Mouse (Mus musculus) forebrain, embryonic 16.5 days (tissue): ENCODE data around the gene Nqo1. TPM values are rescaled to one million over a fixed set of nuclear protein-coding genes. Genes with fewer than 3 reads are reported as not detected.

ENCODE experiments used
- ATAC-seq: fragments of 200-750 bp; cut with Nextera tagmentation; 2 replicates; pipeline ENCODE4 v1.8.0; 2017; ENCODE audit warnings: mild to moderate bottlenecking, moderate library complexity
- H3K27ac ChIP-seq: fragments of 300-500 bp; sonication (generic); 2 replicates; pipeline ENCODE4 v1.5.1; 2014; ENCODE audit warnings: low read length, control low read depth
- H3K27me3 ChIP-seq: fragments of 300-500 bp; sonication (generic); replicated peaks from 2 replicates; pipeline ENCODE4 v1.6.1; 2014; ENCODE audit warnings: low read length; ENCODE audit not compliant: control insufficient read depth, insufficient read depth
- H3K36me3 ChIP-seq: fragments of 300-500 bp; sonication (generic); 2 replicates; pipeline ENCODE4 v1.6.1; 2014; ENCODE audit not compliant: control insufficient read depth, insufficient read depth
- H3K4me1 ChIP-seq: fragments of 300-500 bp; sonication (generic); replicated peaks from 2 replicates; pipeline ENCODE4 v1.6.1; 2014; ENCODE audit warnings: low read length; ENCODE audit not compliant: control insufficient read depth, insufficient read depth
- H3K4me2 ChIP-seq: fragments of 300-500 bp; sonication (generic); 2 replicates; pipeline ENCODE4 v1.6.1; 2014; ENCODE audit warnings: mild to moderate bottlenecking, low read length, control low read depth
- H3K4me3 ChIP-seq: fragments of 300-500 bp; sonication (generic); replicated peaks from 2 replicates; pipeline ENCODE4 v1.5.1; 2014; ENCODE audit warnings: mild to moderate bottlenecking, low read length, control low read depth
- H3K9ac ChIP-seq: fragments of 300-500 bp; sonication (generic); replicated peaks from 2 replicates; pipeline ENCODE4 v1.6.1; 2014; ENCODE audit warnings: low read depth, low read length, control low read depth
- H3K9me3 ChIP-seq: fragments of 300-500 bp; sonication (generic); 2 replicates; pipeline ENCODE4 v1.6.1; 2016; ENCODE audit warnings: low read length; ENCODE audit not compliant: control insufficient read depth
- WGBS: fragments of 180-500 bp; shearing (Covaris S2); extraction: QIAGEN DNeasy Blood & Tissue Kit; methylation state at CpG from one replicate; pipeline ENCODE4 v1.1.7; 2014; 5-methylcytosine and 5-hydroxymethylcytosine counted together
- polyA plus RNA-seq: library from polyadenylated mRNA; unstranded; fragments of >200 nt; fragmentation: Nextera tagmentation; extraction: Ambion mirVana; gene quantifications from 2 replicates; pipeline ENCODE4 v1.2.1, GENCODE M21; 2015

Nqo1 gene
- polyA plus RNA-seq, 1 experiment from 2014 or later = 3.8 TPM

GRCm38 (mm10) chr8:107436841-107437421, 33.9 kb upstream of the Nqo1 start:
- WGBS = 12% methylated on average over 16 of the region's 16 CpGs
- peak; percentile 15; the same call in 1 of the 2 replicates for ATAC-seq
- H3K27me3 ChIP-seq = no peaks in the 10 kb centered on the region
- peaks cover 15% of the 10 kb centered on the region for H3K4me1 ChIP-seq
- no peaks in the 10 kb centered on the region for H3K9me3 ChIP-seq
- H3K36me3 ChIP-seq = no peaks in the 10 kb centered on the region
- H3K27ac ChIP-seq = peak overlapping the region; percentile 83
- H3K4me2 ChIP-seq = peak overlapping the region; percentile 79
- H3K4me3 ChIP-seq = peak overlapping the region; percentile 93
- H3K9ac ChIP-seq = peak overlapping the region; percentile 92

DNA sequence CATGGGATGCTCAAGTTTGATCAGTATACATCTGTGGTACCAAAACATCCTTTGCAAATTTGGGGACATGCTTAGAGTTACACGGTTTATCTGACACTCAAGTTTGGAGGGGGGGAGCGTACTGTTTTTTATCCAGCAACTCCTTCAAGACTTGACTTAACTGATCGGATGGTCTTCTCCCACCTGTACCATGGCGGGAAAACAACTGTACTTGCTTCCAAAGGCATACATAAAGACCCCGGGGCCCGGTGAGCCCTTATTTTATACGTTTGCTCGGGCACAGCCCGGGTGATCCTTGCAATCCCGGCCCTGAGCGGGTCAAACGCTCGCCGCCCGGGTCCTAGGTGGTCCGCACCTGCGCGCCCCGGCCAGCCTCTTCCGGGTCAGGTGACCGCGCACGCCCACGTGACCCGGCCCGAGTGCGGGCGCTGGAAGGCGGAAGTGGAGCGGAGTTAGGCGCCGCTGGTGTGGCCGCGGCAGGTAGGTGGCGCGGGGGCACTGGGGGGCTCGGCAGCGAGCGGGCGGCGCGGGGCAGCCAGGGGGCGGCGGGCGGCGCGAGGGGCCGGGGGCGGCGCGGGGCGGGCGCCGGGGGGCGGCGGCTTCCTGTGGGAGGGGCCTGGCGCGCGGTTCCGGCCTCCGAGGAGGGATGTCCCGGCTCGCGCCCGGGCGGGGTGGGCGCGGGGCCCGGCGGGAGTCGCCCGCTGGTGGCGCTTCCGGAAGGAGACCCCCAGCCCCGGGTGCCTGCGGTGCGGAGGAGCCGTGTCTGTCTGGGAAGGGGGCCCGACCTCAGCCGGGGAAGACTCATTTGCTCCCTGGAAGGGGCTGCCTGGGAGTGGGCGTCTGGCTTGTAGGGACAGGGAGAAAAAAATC, 33.2 kb upstream of the Nqo1 start, which contains the start of gene Wwp2:
Gene Wwp2 (plus strand): TSS at position 404 of the 870 bp plus-strand sequence.
- under 1% methylated on average over 58 of the region's 81 CpGs for WGBS
- H3K9ac ChIP-seq = peak within 1 kb of the TSS; percentile 92
- peak within 1 kb of the TSS; percentile 83 for H3K27ac ChIP-seq
- no peaks in the 10 kb centered on the region for H3K27me3 ChIP-seq
- peak within 1 kb of the TSS; percentile 93 for H3K4me3 ChIP-seq
- H3K4me1 ChIP-seq = peaks cover 15% of the 10 kb centered on the region
- ATAC-seq = peak; percentile 87
- H3K36me3 ChIP-seq = no peaks in the 10 kb centered on the region
- no peaks in the 10 kb centered on the region for H3K9me3 ChIP-seq
- H3K4me2 ChIP-seq = peak within 1 kb of the TSS; percentile 88

- Histone ChIP-seq H3K27ac (no peak overlapping the region), H3K4me1 (peaks cover 15% of the 10 kb centered on the region), H3K36me3 (no peaks in the 10 kb centered on the region), H3K4me2 (peak overlapping the region; percentile 88), H3K9me3 (no peaks in the 10 kb centered on the region), H3K27me3 (no peaks in the 10 kb centered on the region), H3K9ac (peak overlapping the region; percentile 92; the same call in 1 of the 2 replicates), H3K4me3 (peak overlapping the region; percentile 93)
- WGBS = 29% methylated on average over 11 of the region's 11 CpGs
- 0 out of 2 replicates have a peak, but pooled peaks have one; percentile 4 for ATAC-seq
Observed at GRCm38 (mm10) chr8:107435421-107435961, 32.5 kb upstream of the Nqo1 start.

- 86% methylated on average over 8 of the region's 8 CpGs for WGBS
- Histone ChIP-seq H3K36me3 (no peaks in the 10 kb centered on the region), H3K9me3 (no peaks in the 10 kb centered on the region), H3K4me1 (peaks cover 4% of the 10 kb centered on the region), H3K9ac (no peak overlapping the region), H3K27me3 (no peaks in the 10 kb centered on the region), H3K4me2 (no peak overlapping the region), H3K27ac (no peak overlapping the region), H3K4me3 (no peak overlapping the region)
- no peak for ATAC-seq
Observed at GRCm38 (mm10) chr8:107430821-107431220, 27.8 kb upstream of the Nqo1 start.

GRCm38 (mm10) chr8:107425230-107425597, 22.2 kb upstream of the Nqo1 start:
- Histone ChIP-seq H3K4me2 (0 out of 2 replicates have a peak overlapping the region, but pooled peaks have one; percentile 12), H3K9me3 (no peaks in the 10 kb centered on the region), H3K9ac (no peak overlapping the region), H3K27ac (no peak overlapping the region), H3K27me3 (no peaks in the 10 kb centered on the region), H3K36me3 (peaks cover 6% of the 10 kb centered on the region), H3K4me3 (no peak overlapping the region; the same call in 1 of the 2 replicates), H3K4me1 (peaks cover 20% of the 10 kb centered on the region)
- ATAC-seq = no peak
- 47% methylated on average over 8 of the region's 8 CpGs for WGBS

DNA sequence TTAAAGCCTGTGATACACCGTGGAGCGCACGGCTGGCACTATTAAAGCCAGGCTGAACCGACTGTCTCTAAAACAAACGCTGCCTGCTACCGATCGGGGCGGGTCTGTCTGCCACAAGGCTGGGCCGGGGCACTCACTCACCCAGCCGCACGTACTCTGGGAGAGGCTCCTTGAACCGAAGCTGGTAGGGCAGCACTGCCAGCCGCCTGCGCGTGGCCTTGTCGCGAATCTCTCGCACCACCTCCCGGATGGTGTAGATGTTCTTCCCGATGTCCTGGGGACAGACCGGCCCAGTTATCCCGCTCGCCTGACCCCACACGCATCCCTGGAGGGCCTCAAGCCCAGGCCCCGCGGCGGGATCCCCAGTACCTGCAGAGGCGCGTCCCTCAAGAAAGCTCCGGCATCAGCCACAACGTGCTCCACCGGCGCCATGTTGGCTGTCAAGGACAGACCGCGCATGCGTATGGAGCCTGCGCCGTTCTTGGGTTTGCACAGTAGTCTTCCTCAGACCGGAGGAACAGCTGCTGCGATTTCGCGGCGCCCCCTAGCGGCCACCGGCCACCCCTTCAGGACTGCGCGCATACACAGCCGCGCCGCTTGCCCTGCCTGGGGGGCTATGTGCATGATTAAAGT, 21.7 kb upstream of the Nqo1 start, which contains the start of gene Nob1:
Gene Nob1 (minus strand): TSS at position 455 of the 633 bp plus-strand sequence.
- peak within 1 kb of the TSS; percentile 86 for H3K4me3 ChIP-seq
- no peaks in the 10 kb centered on the region for H3K9me3 ChIP-seq
- peaks cover 9% of the 10 kb centered on the region for H3K36me3 ChIP-seq
- H3K4me1 ChIP-seq = peaks cover 20% of the 10 kb centered on the region
- peak; percentile 100 for ATAC-seq
- H3K9ac ChIP-seq = peak within 1 kb of the TSS; percentile 72
- WGBS = under 1% methylated on average over 50 of the region's 50 CpGs
- H3K27ac ChIP-seq = peak within 1 kb of the TSS; percentile 13; the same call in 1 of the 2 replicates
- no peaks in the 10 kb centered on the region for H3K27me3 ChIP-seq
- H3K4me2 ChIP-seq = peak within 1 kb of the TSS; percentile 95

GRCm38 (mm10) chr8:107424176-107424575, 21.2 kb upstream of the Nqo1 start:
- peaks cover 20% of the 10 kb centered on the region for H3K4me1 ChIP-seq
- H3K27me3 ChIP-seq = no peaks in the 10 kb centered on the region
- peak overlapping the region; percentile 86 for H3K4me3 ChIP-seq
- H3K9ac ChIP-seq = peak overlapping the region; percentile 72
- H3K9me3 ChIP-seq = no peaks in the 10 kb centered on the region
- peak overlapping the region; percentile 95 for H3K4me2 ChIP-seq
- peak overlapping the region; percentile 13; the same call in 1 of the 2 replicates for H3K27ac ChIP-seq
- 0 out of 2 replicates have a peak, but pooled peaks have one; percentile 5 for ATAC-seq
- H3K36me3 ChIP-seq = peaks cover 9% of the 10 kb centered on the region
- WGBS = 33% methylated on average over 9 of the region's 9 CpGs

DNA sequence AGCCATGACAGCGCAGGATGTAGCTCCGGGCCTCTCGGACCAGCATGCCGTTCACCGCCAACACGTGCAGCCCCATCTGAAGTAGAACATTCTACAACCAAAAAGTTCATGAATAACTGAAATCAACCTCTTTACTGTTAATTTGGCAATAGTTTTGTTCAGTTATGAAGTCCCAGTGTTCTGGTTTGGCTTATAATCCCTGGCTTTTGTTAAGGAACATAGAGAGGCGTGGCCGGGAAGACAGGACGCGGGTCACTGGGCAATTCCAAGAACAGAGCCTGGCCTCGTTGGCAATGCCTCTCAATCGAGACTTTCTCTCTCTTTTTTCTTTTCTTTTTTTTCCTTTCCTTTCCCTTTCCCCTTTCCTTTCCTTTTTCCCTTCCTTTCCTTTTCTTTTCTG, 14.0 kb upstream of the Nqo1 start:
- H3K27ac ChIP-seq = no peak overlapping the region
- no peak overlapping the region for H3K9ac ChIP-seq
- H3K4me1 ChIP-seq = 0 out of 2 replicates have a peak, but pooled peaks cover 4% of the 10 kb centered on the region
- no peak overlapping the region for H3K4me2 ChIP-seq
- no peaks in the 10 kb centered on the region for H3K27me3 ChIP-seq
- H3K36me3 ChIP-seq = peaks cover 41% of the 10 kb centered on the region
- H3K9me3 ChIP-seq = no peaks in the 10 kb centered on the region
- no peak for ATAC-seq
- 88% methylated on average over 12 of the region's 12 CpGs for WGBS
- H3K4me3 ChIP-seq = no peak overlapping the region
